Mouse (Mus musculus): ENCODE measurements around the gene Fnbp1l.

Fnbp1l gene

GRCm38 (mm10) chr3:122618991-122619930, at the start of gene Fnbp1l:
Gene Fnbp1l (minus strand): TSS chr3:122619715.
- peak; percentile 16 to 44 for DNase-seq (ENCODE audit: low spot score in 2 of 2)

- DNase-seq (ENCODE audit: low spot score in 2 of 2): no peak
Observed at GRCm38 (mm10) chr3:122660795-122661194, 41.3 kb upstream of the Fnbp1l start.

- DNase-seq (ENCODE audit: low spot score in 2 of 2): no peak
Observed at GRCm38 (mm10) chr3:122659261-122659917, 39.9 kb upstream of the Fnbp1l start.

GRCm38 (mm10) chr3:122647195-122647837, 27.8 kb upstream of the Fnbp1l start:
- no peak for DNase-seq (ENCODE audit: low spot score in 2 of 2)

GRCm38 (mm10) chr3:122640286-122640685, 20.8 kb upstream of the Fnbp1l start:
- DNase-seq (ENCODE audit: low spot score in 2 of 2): no peak

GRCm38 (mm10) chr3:122639197-122639475, 19.6 kb upstream of the Fnbp1l start:
- no peak for DNase-seq (ENCODE audit: low spot score in 2 of 2)

- DNase-seq (ENCODE audit: low spot score in 2 of 2): peak; percentile 76 to 93
Observed at GRCm38 (mm10) chr3:122638329-122639196, 19.0 kb upstream of the Fnbp1l start.

- DNase-seq (ENCODE audit: low spot score in 2 of 2): no peak
Observed at GRCm38 (mm10) chr3:122637280-122637679, 17.8 kb upstream of the Fnbp1l start.

GRCm38 (mm10) chr3:122635246-122635645, 15.7 kb upstream of the Fnbp1l start:
- no peak for DNase-seq (ENCODE audit: low spot score in 2 of 2)

- DNase-seq (ENCODE audit: low spot score in 2 of 2): no peak
Observed at GRCm38 (mm10) chr3:122629580-122629979, 10.1 kb upstream of the Fnbp1l start.

- no peak for DNase-seq (ENCODE audit: low spot score in 2 of 2)
Observed at GRCm38 (mm10) chr3:122628956-122629355, 9.4 kb upstream of the Fnbp1l start.

- DNase-seq (ENCODE audit: low spot score in 2 of 2): no peak
Observed at GRCm38 (mm10) chr3:122628546-122628945, 9.0 kb upstream of the Fnbp1l start.

- DNase-seq (ENCODE audit: low spot score in 2 of 2): no peak
Observed at GRCm38 (mm10) chr3:122627846-122628245, 8.3 kb upstream of the Fnbp1l start.

GRCm38 (mm10) chr3:122624591-122624990, 5.1 kb upstream of the Fnbp1l start:
- DNase-seq (ENCODE audit: low spot score in 2 of 2): no peak

- no peak for DNase-seq (ENCODE audit: low spot score in 2 of 2)
Observed at GRCm38 (mm10) chr3:122620285-122620931, 893 bp upstream of the Fnbp1l start.

GRCm38 (mm10) chr3:122619931-122620284, 393 bp upstream of the Fnbp1l start:
- no peak for DNase-seq (ENCODE audit: low spot score in 2 of 2)

- no peak for DNase-seq (ENCODE audit: low spot score in 2 of 2)
Observed at GRCm38 (mm10) chr3:122618402-122618801, 1.1 kb downstream of the Fnbp1l start.

- DNase-seq (ENCODE audit: low spot score in 2 of 2): no peak
Observed at GRCm38 (mm10) chr3:122617613-122618340, 1.7 kb downstream of the Fnbp1l start.

- DNase-seq (ENCODE audit: low spot score in 2 of 2): no peak
Observed at GRCm38 (mm10) chr3:122612537-122612936, 7.0 kb downstream of the Fnbp1l start.

- no peak for DNase-seq (ENCODE audit: low spot score in 2 of 2)
Observed at GRCm38 (mm10) chr3:122611761-122612160, 7.8 kb downstream of the Fnbp1l start.

Data from spleen, postnatal 10 days (tissue).